Mouse (Mus musculus) neural tube, embryonic 12.5 days (tissue): ENCODE data around the gene Pip5k1b. TPM values are rescaled to one million over a fixed set of nuclear protein-coding genes. Genes with fewer than 3 reads are reported as not detected.

Source experiments
- ATAC-seq: fragments of 200-750 bp; cut with Nextera tagmentation; 2 replicates; pipeline ENCODE4 v1.8.0; 2017; ENCODE audit warnings: low read depth, mild to moderate bottlenecking, moderate TSS enrichment, moderate library complexity; ENCODE audit not compliant: low FRiP score
- H3K27ac ChIP-seq: fragments of 300-500 bp; sonication (generic); 2 replicates; pipeline ENCODE4 v1.5.1; 2016
- H3K27me3 ChIP-seq: fragments of 300-500 bp; sonication (generic); replicated peaks from 2 replicates; pipeline ENCODE4 v1.6.1; 2016; ENCODE audit warnings: mild to moderate bottlenecking
- H3K36me3 ChIP-seq: fragments of 300-500 bp; sonication (generic); 2 replicates; pipeline ENCODE4 v1.6.1; 2016; ENCODE audit warnings: mild to moderate bottlenecking
- H3K4me1 ChIP-seq: fragments of 300-500 bp; sonication (generic); 2 replicates; pipeline ENCODE4 v1.6.1; 2016
- H3K4me2 ChIP-seq: fragments of 300-500 bp; sonication (generic); replicated peaks from 2 replicates; pipeline ENCODE4 v1.6.1; 2016; ENCODE audit warnings: mild to moderate bottlenecking
- H3K4me3 ChIP-seq: fragments of 300-500 bp; sonication (generic); 2 replicates; pipeline ENCODE4 v1.5.1; 2016
- H3K9ac ChIP-seq: fragments of 300-500 bp; sonication (generic); 2 replicates; pipeline ENCODE4 v1.6.1; 2016; ENCODE audit warnings: mild to moderate bottlenecking
- H3K9me3 ChIP-seq: fragments of 300-500 bp; sonication (generic); 2 replicates; pipeline ENCODE4 v1.6.1; 2016; ENCODE audit warnings: mild to moderate bottlenecking
- WGBS: fragments of 180-500 bp; shearing (Covaris S2); methylation state at CpG from one replicate; pipeline ENCODE4 v1.1.7; 2016; 5-methylcytosine and 5-hydroxymethylcytosine counted together
- polyA plus RNA-seq: library from polyadenylated mRNA; unstranded; fragments of >200 nt; fragmentation: Nextera tagmentation; extraction: Ambion mirVana; gene quantifications from 2 replicates; pipeline ENCODE4 v1.2.1, GENCODE M21; 2016

Gene Pip5k1b
- polyA plus RNA-seq, 1 experiment from 2014 or later: 1.7 TPM

DNA sequence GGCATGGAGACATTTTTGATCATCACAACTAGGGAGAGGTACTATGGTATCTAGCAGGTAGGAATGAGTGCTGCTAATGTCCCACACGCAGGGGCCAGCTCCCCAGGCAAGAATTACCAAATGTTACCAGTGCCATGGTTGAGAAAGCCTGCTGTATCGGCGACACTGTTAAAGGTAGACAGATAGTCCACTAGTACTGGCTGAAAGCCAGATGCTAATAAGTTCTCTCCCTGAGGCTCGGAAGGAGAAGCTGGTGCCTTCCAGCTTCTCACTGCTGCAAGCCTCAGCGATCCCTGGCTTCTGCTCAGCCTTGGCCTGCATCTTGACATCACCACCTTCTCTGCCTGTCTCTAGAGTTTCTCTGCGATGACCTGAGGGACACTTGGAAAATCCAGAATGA lies 46.3 kb downstream of the Pip5k1b start:
- Histone ChIP-seq H3K4me3 (no peak overlapping the region), H3K27ac (no peak overlapping the region), H3K36me3 (no peaks in the 10 kb centered on the region), H3K4me1 (peaks cover 8% of the 10 kb centered on the region), H3K27me3 (no peaks in the 10 kb centered on the region; the same call in 1 of the 2 replicates), H3K4me2 (no peak overlapping the region), H3K9me3 (no peaks in the 10 kb centered on the region), H3K9ac (no peak overlapping the region)
- no peak for ATAC-seq
- 77% methylated on average over 6 of the region's 6 CpGs for WGBS

GRCm38 (mm10) chr19:24508087-24508767 lies 47.4 kb downstream of the Pip5k1b start:
- Histone ChIP-seq H3K4me2 (peak overlapping the region; percentile 6; the same call in 1 of the 2 replicates), H3K4me1 (peaks cover 8% of the 10 kb centered on the region), H3K4me3 (no peak overlapping the region), H3K27me3 (no peaks in the 10 kb centered on the region; the same call in 1 of the 2 replicates), H3K27ac (no peak overlapping the region), H3K9me3 (no peaks in the 10 kb centered on the region), H3K36me3 (no peaks in the 10 kb centered on the region), H3K9ac (no peak overlapping the region)
- WGBS: 14% methylated on average over 13 of the region's 13 CpGs
- ATAC-seq: peak; percentile 74

GRCm38 (mm10) chr19:24502736-24503421 lies 52.8 kb downstream of the Pip5k1b start:
- Histone ChIP-seq H3K4me2 (no peak overlapping the region), H3K27ac (no peak overlapping the region), H3K36me3 (no peaks in the 10 kb centered on the region), H3K4me3 (no peak overlapping the region), H3K27me3 (no peaks in the 10 kb centered on the region), H3K9ac (no peak overlapping the region), H3K4me1 (no peaks in the 10 kb centered on the region), H3K9me3 (no peaks in the 10 kb centered on the region)
- ATAC-seq: no peak
- 91% methylated on average over 10 of the region's 10 CpGs for WGBS

DNA sequence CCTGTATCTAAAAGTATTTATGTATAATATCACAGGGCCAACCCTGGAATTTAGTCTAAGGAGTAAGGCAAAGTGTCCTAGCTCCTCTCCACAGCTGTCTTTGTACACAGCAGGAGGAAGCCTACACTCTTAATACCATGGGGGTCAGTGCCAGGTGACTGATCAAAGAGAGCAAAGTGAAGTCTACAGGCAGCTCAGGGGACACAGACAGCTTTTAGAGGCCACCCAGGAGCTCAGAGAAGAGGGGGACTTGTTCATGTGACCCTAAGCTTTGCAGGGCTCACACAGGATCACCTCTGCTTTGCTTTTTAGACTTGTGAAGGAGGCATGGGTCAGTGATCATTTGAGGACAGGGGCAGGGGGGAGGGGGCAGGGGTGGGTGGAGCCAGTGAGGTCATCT lies 54.1 kb downstream of the Pip5k1b start:
- H3K4me1 ChIP-seq: no peaks in the 10 kb centered on the region
- H3K9me3 ChIP-seq: no peaks in the 10 kb centered on the region
- no peaks in the 10 kb centered on the region for H3K27me3 ChIP-seq
- H3K4me3 ChIP-seq: no peak overlapping the region
- no peak overlapping the region for H3K27ac ChIP-seq
- no peak overlapping the region for H3K9ac ChIP-seq
- H3K36me3 ChIP-seq: no peaks in the 10 kb centered on the region
- H3K4me2 ChIP-seq: no peak overlapping the region
- no peak for ATAC-seq

GRCm38 (mm10) chr19:24500431-24500830 lies 55.2 kb downstream of the Pip5k1b start:
- no peak for ATAC-seq
- Histone ChIP-seq H3K4me3 (no peak overlapping the region), H3K9me3 (no peaks in the 10 kb centered on the region), H3K27me3 (no peaks in the 10 kb centered on the region), H3K4me1 (no peaks in the 10 kb centered on the region), H3K4me2 (no peak overlapping the region), H3K9ac (no peak overlapping the region), H3K36me3 (no peaks in the 10 kb centered on the region), H3K27ac (no peak overlapping the region)
- 90% methylated on average over 5 of the region's 5 CpGs for whole genome bisulfite sequencing

- Histone ChIP-seq H3K27ac (no peak overlapping the region), H3K27me3 (no peaks in the 10 kb centered on the region), H3K9ac (no peak overlapping the region), H3K4me1 (no peaks in the 10 kb centered on the region), H3K4me2 (no peak overlapping the region), H3K36me3 (no peaks in the 10 kb centered on the region), H3K4me3 (no peak overlapping the region), H3K9me3 (no peaks in the 10 kb centered on the region)
- ATAC-seq: no peak
- WGBS: 84% methylated on average over 3 of the region's 3 CpGs
Measured at GRCm38 (mm10) chr19:24499291-24499690, 56.4 kb downstream of the Pip5k1b start.

- H3K4me2 ChIP-seq: no peak overlapping the region
- ATAC-seq: no peak
- WGBS: 87% methylated on average over 4 of the region's 4 CpGs
Measured at GRCm38 (mm10) chr19:24493887-24494286, 61.8 kb downstream of the Pip5k1b start.

GRCm38 (mm10) chr19:24491824-24492223 lies 63.8 kb downstream of the Pip5k1b start:
- Histone ChIP-seq H3K9me3 (no peaks in the 10 kb centered on the region), H3K4me2 (no peak overlapping the region), H3K4me1 (no peaks in the 10 kb centered on the region), H3K9ac (no peak overlapping the region), H3K27me3 (no peaks in the 10 kb centered on the region), H3K4me3 (no peak overlapping the region), H3K27ac (no peak overlapping the region), H3K36me3 (no peaks in the 10 kb centered on the region)
- no peak for ATAC-seq
- WGBS: 17% methylated on average over 3 of the region's 3 CpGs

More at GRCm38 (mm10) chr19:24493887-24494286, 61.8 kb downstream of the Pip5k1b start:
- Histone ChIP-seq H3K4me3 (no peak overlapping the region), H3K27ac (no peak overlapping the region), H3K9me3 (no peaks in the 10 kb centered on the region), H3K36me3 (no peaks in the 10 kb centered on the region), H3K9ac (no peak overlapping the region), H3K27me3 (no peaks in the 10 kb centered on the region), H3K4me1 (no peaks in the 10 kb centered on the region)

- Histone ChIP-seq H3K27me3 (no peaks in the 10 kb centered on the region), H3K4me2 (no peak overlapping the region), H3K4me3 (no peak overlapping the region), H3K4me1 (no peaks in the 10 kb centered on the region), H3K9me3 (no peaks in the 10 kb centered on the region), H3K36me3 (no peaks in the 10 kb centered on the region), H3K27ac (no peak overlapping the region), H3K9ac (no peak overlapping the region)
- no peak for ATAC-seq
- 79% methylated on average over 5 of the region's 5 CpGs for WGBS
Measured at GRCm38 (mm10) chr19:24490275-24490674, 65.4 kb downstream of the Pip5k1b start.

DNA sequence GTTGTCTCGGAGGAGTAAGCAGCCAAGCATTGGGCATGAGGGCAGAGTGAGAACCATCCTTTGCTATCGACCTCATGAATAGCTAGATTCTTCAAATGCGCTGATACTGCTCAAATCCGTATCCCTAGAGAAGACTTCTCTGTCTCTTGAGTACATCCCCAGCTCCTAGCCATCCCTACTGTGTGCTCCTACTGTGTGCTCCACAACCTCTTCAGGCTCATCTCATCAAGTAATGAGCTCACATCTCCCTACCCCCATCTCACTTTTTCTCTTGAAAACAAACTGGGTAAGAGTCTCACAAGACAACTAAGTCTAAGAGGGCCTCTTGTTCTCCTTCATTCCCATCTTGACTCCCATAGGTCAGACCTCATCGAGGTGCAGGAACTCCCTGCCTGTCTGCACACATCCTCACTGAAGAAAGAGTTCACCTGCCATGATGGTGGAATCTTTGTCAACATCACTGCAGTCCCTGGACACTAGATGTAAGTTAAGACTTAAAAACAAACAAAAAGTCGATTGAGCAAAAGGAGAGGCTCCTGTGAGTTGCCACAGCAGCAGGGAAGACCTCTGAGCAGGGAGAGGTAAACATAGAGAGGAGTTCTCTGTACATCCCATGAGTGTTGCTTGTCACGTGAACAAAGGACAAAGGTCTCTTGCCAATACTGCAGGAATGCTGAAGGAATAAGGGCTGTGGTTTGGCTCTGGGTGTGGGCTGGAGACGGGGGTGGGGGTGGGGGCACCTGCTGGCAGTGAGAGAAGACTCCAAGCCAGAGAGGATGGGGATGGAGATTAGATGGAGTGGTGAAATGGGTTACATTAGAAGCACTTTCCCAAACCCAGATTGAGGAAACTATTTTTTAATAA lies 69.0 kb downstream of the Pip5k1b start:
- H3K27me3 ChIP-seq: no peaks in the 10 kb centered on the region
- H3K4me1 ChIP-seq: no peaks in the 10 kb centered on the region
- H3K9me3 ChIP-seq: no peaks in the 10 kb centered on the region
- H3K36me3 ChIP-seq: no peaks in the 10 kb centered on the region
- 83% methylated on average over 8 of the region's 8 CpGs for WGBS
- H3K4me2 ChIP-seq: no peak overlapping the region
- no peak overlapping the region for H3K9ac ChIP-seq
- ATAC-seq: no peak
- no peak overlapping the region for H3K4me3 ChIP-seq
- H3K27ac ChIP-seq: no peak overlapping the region

- ATAC-seq: no peak
- H3K4me1 ChIP-seq: no peaks in the 10 kb centered on the region
- H3K4me2 ChIP-seq: no peak overlapping the region
- no peaks in the 10 kb centered on the region for H3K36me3 ChIP-seq
- H3K27ac ChIP-seq: no peak overlapping the region
- no peaks in the 10 kb centered on the region for H3K27me3 ChIP-seq
- WGBS: 81% methylated on average over 3 of the region's 4 CpGs
- H3K9ac ChIP-seq: no peak overlapping the region
- H3K9me3 ChIP-seq: no peaks in the 10 kb centered on the region
- H3K4me3 ChIP-seq: no peak overlapping the region
Measured at GRCm38 (mm10) chr19:24484612-24485194, 71.0 kb downstream of the Pip5k1b start.

GRCm38 (mm10) chr19:24480916-24481315 lies 74.8 kb downstream of the Pip5k1b start:
- no peaks in the 10 kb centered on the region for H3K36me3 ChIP-seq
- no peaks in the 10 kb centered on the region for H3K9me3 ChIP-seq
- H3K27ac ChIP-seq: no peak overlapping the region
- 61% methylated on average over 2 of the region's 2 CpGs for WGBS
- no peaks in the 10 kb centered on the region for H3K27me3 ChIP-seq
- no peak overlapping the region for H3K4me2 ChIP-seq
- H3K4me1 ChIP-seq: no peaks in the 10 kb centered on the region
- no peak overlapping the region for H3K9ac ChIP-seq
- no peak overlapping the region for H3K4me3 ChIP-seq
- ATAC-seq: no peak
